Comparison of ENCODE assay signal across 29 mouse cellular contexts in genomic region chr4:132072156-132072555, GRCm38 (mm10). TPM values are rescaled to one million over a fixed set of nuclear protein-coding genes. Genes with fewer than 3 reads are reported as not detected.
DNase-seq lines count a peak whose midpoint lies in the region; ATAC-seq and TF ChIP-seq lines count a peak whose summit lies in the region.
"Had no signal": no experiment of that assay in that cellular context is flagged by ENCODE, and none has a peak within 500 bp of the region (broad histone marks: within the 10 kb centered on the region; RNA-seq: fewer than 3 reads in every experiment).

No protein-coding gene starts in this region.

- H3K4me2 ChIP-seq in heart, embryonic 11.5 days: peak overlapping the region; percentile 92
- peak overlapping the region; percentile 98 for H3K4me2 ChIP-seq in liver, embryonic 13.5 days
- no peak overlapping the region for H3K4me2 ChIP-seq in forebrain, postnatal 0 days (ENCODE audit: low read depth)
- H3K4me2 ChIP-seq: embryonic facial prominence, embryonic 12.5 days; forebrain, embryonic 13.5 days; hindbrain, embryonic 13.5 days; kidney, embryonic 15.5 days; limb, embryonic 15.5 days; neural tube, embryonic 13.5 days had no signal

- H3K4me1 ChIP-seq in heart, embryonic 11.5 days (ENCODE audit: control insufficient read depth, insufficient read depth, low read length): peaks cover 60% of the 10 kb centered on the region
- H3K4me1 ChIP-seq in kidney, adult 2 months (ENCODE audit: control insufficient read depth, insufficient read depth, low read length): peaks cover 50% of the 10 kb centered on the region
- H3K4me1 ChIP-seq in bone marrow, adult 2 months (ENCODE audit: control insufficient read depth, insufficient read depth, low read length): peaks cover 3% of the 10 kb centered on the region; the same call in 1 of the 2 replicates
- H3K4me1 ChIP-seq in liver, embryonic 13.5 days (replicated peaks): peaks cover 85% of the 10 kb centered on the region
- no peaks in the 10 kb centered on the region for H3K4me1 ChIP-seq in forebrain, postnatal 0 days (ENCODE audit: insufficient read depth)
- peaks cover 15% of the 10 kb centered on the region for H3K4me1 ChIP-seq in thymus, adult 2 months (replicated peaks; ENCODE audit: control insufficient read depth, insufficient read depth, low read length)

- 82% methylated on average over 3 of the region's 3 CpGs for WGBS in heart, embryonic 11.5 days (ENCODE audit: insufficient replicate concordance)
- 39% methylated on average over 3 of the region's 3 CpGs for WGBS in kidney, adult 2 months
- 83% methylated on average over 3 of the region's 3 CpGs for WGBS in bone marrow, adult 2 months
- WGBS in liver, embryonic 13.5 days (ENCODE audit: insufficient replicate concordance): 75% methylated on average over 3 of the region's 3 CpGs
- 82% methylated on average over 3 of the region's 3 CpGs for WGBS in forebrain, postnatal 0 days
- 95% methylated on average over 3 of the region's 3 CpGs for WGBS in thymus, adult 2 months

- 0 out of 2 replicates have a peak overlapping the region, but pooled peaks have one; percentile 24 for H3K9ac ChIP-seq in heart, embryonic 11.5 days (ENCODE audit: low read depth, low read length)
- H3K9ac ChIP-seq in liver, embryonic 13.5 days: peak overlapping the region; percentile 97
- no peak overlapping the region for H3K9ac ChIP-seq in forebrain, postnatal 0 days
- H3K9ac ChIP-seq: embryonic facial prominence, embryonic 12.5 days; forebrain, embryonic 13.5 days; kidney, embryonic 15.5 days; limb, embryonic 15.5 days; neural tube, embryonic 13.5 days had no signal

- H3K9me3 ChIP-seq in heart, embryonic 11.5 days (replicated peaks; ENCODE audit: control insufficient read depth, low read length): no peaks in the 10 kb centered on the region
- H3K9me3 ChIP-seq in liver, embryonic 13.5 days (replicated peaks): no peaks in the 10 kb centered on the region
- no peaks in the 10 kb centered on the region for H3K9me3 ChIP-seq in forebrain, postnatal 0 days (ENCODE audit: low read length)
- H3K9me3 ChIP-seq: embryonic facial prominence, embryonic 12.5 days; forebrain, embryonic 13.5 days; hindbrain, embryonic 13.5 days; kidney, embryonic 15.5 days; limb, embryonic 15.5 days; neural tube, embryonic 13.5 days had no signal

- no peak for TF ChIP-seq CTCF in kidney, adult 2 months (conservative IDR thresholded peaks at IDR 0.05; ENCODE audit: insufficient read depth, insufficient read length, low read depth, low read length)
- TF ChIP-seq CTCF in bone marrow, adult 2 months (IDR thresholded peaks at IDR 0.05; ENCODE audit: control insufficient read depth, insufficient read depth, low read length): no peak
- TF ChIP-seq CTCF in forebrain, postnatal 0 days (IDR thresholded peaks at IDR 0.05; ENCODE audit: low read depth): no peak
- no peak for TF ChIP-seq CTCF in thymus, adult 2 months (IDR thresholded peaks at IDR 0.05; ENCODE audit: borderline replicate concordance, control insufficient read depth, extremely low read depth, insufficient read depth, low read length, poor library complexity)

- H3K27ac ChIP-seq in heart, embryonic 11.5 days (ENCODE audit: low read depth, low read length): no peak overlapping the region
- H3K27ac ChIP-seq in kidney, adult 2 months (ENCODE audit: insufficient read depth, low read depth, low read length): peak overlapping the region; percentile 83
- H3K27ac ChIP-seq in bone marrow, adult 2 months (ENCODE audit: control insufficient read depth, insufficient read depth, low read depth, low read length, poor library complexity): no peak overlapping the region
- peak overlapping the region; percentile 96 for H3K27ac ChIP-seq in liver, embryonic 13.5 days
- H3K27ac ChIP-seq in forebrain, postnatal 0 days (ENCODE audit: low read depth, low read length): no peak overlapping the region
- H3K27ac ChIP-seq in thymus, adult 2 months (ENCODE audit: control insufficient read depth, insufficient read depth, low read length): no peak overlapping the region
- H3K27ac ChIP-seq: embryonic facial prominence, embryonic 12.5 days; forebrain, embryonic 13.5 days; hindbrain, embryonic 13.5 days; kidney, embryonic 15.5 days; limb, embryonic 15.5 days; neural tube, embryonic 13.5 days had no signal

- no peaks in the 10 kb centered on the region for H3K27me3 ChIP-seq in heart, embryonic 11.5 days (ENCODE audit: control insufficient read depth, insufficient read depth, low read length)
- H3K27me3 ChIP-seq in kidney, adult 2 months (replicated peaks; ENCODE audit: control insufficient read depth, insufficient read depth, low read length): no peaks in the 10 kb centered on the region
- H3K27me3 ChIP-seq in liver, embryonic 13.5 days: no peaks in the 10 kb centered on the region
- H3K27me3 ChIP-seq in forebrain, postnatal 0 days (ENCODE audit: insufficient read depth, low read length): peaks cover 26% of the 10 kb centered on the region
- H3K27me3 ChIP-seq in thymus, adult 2 months (ENCODE audit: control insufficient read depth, insufficient read depth, low read length): no peaks in the 10 kb centered on the region
- H3K27me3 ChIP-seq: CH12.LX; limb, embryonic 15.5 days had no signal

- peak overlapping the region; percentile 88; the same call in 1 of the 2 replicates for H3K4me3 ChIP-seq in heart, embryonic 11.5 days (ENCODE audit: low read depth, low read length)
- H3K4me3 ChIP-seq in kidney, adult 2 months (ENCODE audit: insufficient read depth, low read depth, low read length): no peak overlapping the region
- peak overlapping the region; percentile 38 for H3K4me3 ChIP-seq in bone marrow, adult 2 months (replicated peaks; ENCODE audit: control insufficient read depth, low read depth, low read length)
- H3K4me3 ChIP-seq in liver, embryonic 13.5 days (replicated peaks): peak overlapping the region; percentile 99
- no peak overlapping the region for H3K4me3 ChIP-seq in forebrain, postnatal 0 days (ENCODE audit: low read depth, low read length)
- no peak overlapping the region for H3K4me3 ChIP-seq in thymus, adult 2 months (ENCODE audit: control insufficient read depth, insufficient read depth, low read length)
- H3K4me3 ChIP-seq: embryonic facial prominence, embryonic 12.5 days; forebrain, embryonic 13.5 days; hindbrain, embryonic 13.5 days; kidney, embryonic 15.5 days; limb, embryonic 15.5 days; myocyte; neural tube, embryonic 13.5 days had no signal

- no peak for DNase-seq in heart, postnatal 4 days
- DNase-seq in kidney, adult 2 months: peak; percentile 68
- no peak for DNase-seq in kidney, postnatal 4 days
- no peak for DNase-seq in liver, embryonic 13.5 days
- DNase-seq in forebrain, postnatal 0 days: no peak
- no peak for DNase-seq in thymus, adult 2 months
- DNase-seq: B cell, adult 2 months; gastrocnemius, postnatal 10 days; left cerebral cortex, postnatal 4 days; retina, postnatal 1 day; right cerebral cortex, postnatal 25 days; spleen, adult 18-20 months; thymus, postnatal 14 days had no signal

- no peak for TF ChIP-seq POLR2A in kidney, adult 2 months (IDR thresholded peaks at IDR 0.05; ENCODE audit: low read depth, low read length)
- TF ChIP-seq POLR2A in bone marrow, adult 2 months (IDR thresholded peaks at IDR 0.05; ENCODE audit: borderline replicate concordance, control insufficient read depth, low read depth, low read length): no peak
- TF ChIP-seq POLR2A in thymus, adult 2 months (IDR thresholded peaks at IDR 0.05; ENCODE audit: control insufficient read depth, extremely low read depth, insufficient read depth, low read length, poor library complexity): no peak

- no peak for ATAC-seq in heart, embryonic 11.5 days (replicated peaks; ENCODE audit: insufficient number of reproducible peaks, low FRiP score, low TSS enrichment)
- no peak for ATAC-seq in liver, embryonic 13.5 days (ENCODE audit: low read depth)
- no peak for ATAC-seq in forebrain, postnatal 0 days
- ATAC-seq: forebrain, embryonic 13.5 days; inflammation-experienced regulatory T-cells, adult 6 months; lung, postnatal 0 days; midbrain, embryonic 16.5 days had no signal

- no peaks in the 10 kb centered on the region for H3K36me3 ChIP-seq in heart, embryonic 11.5 days (ENCODE audit: control insufficient read depth, insufficient read depth, low read length)
- H3K36me3 ChIP-seq in kidney, adult 2 months (ENCODE audit: control insufficient read depth, insufficient read depth, low read length): no peaks in the 10 kb centered on the region; the same call in 1 of the 2 replicates
- H3K36me3 ChIP-seq in liver, embryonic 13.5 days: peaks cover 61% of the 10 kb centered on the region
- no peaks in the 10 kb centered on the region for H3K36me3 ChIP-seq in forebrain, postnatal 0 days (ENCODE audit: insufficient read depth)
- H3K36me3 ChIP-seq in thymus, adult 2 months (ENCODE audit: control insufficient read depth, insufficient read depth, low read length): no peaks in the 10 kb centered on the region
- H3K36me3 ChIP-seq: embryonic facial prominence, embryonic 12.5 days; hindbrain, embryonic 13.5 days; kidney, embryonic 15.5 days; limb, embryonic 15.5 days; neural tube, embryonic 13.5 days had no signal

RNA-seq across cellular contexts. Expression of gene Gm10300, which starts 2.3 kb away (rescaled TPM):
- 0.10 and 0.20 TPM in 2 replicates for polyA plus RNA-seq in heart, embryonic 11.5 days (2014; fragmentation: Nextera tagmentation; extraction: Ambion mirVana)
- total RNA-seq in heart, postnatal 4 days (2021): under 1 TPM; 0.11 to 0.12 TPM
- 0.09 and 0.27 TPM in 2 replicates for polyA plus RNA-seq in kidney, adult 2 months (2012; rRNA removed)
- polyA plus RNA-seq in bone marrow, adult 2 months (2011; ENCODE audit: insufficient read depth, insufficient read length, low replicate concordance, missing spikeins): 0.65 and 0.70 TPM in 2 replicates
- 0.39 and 0.63 TPM in 2 replicates for polyA plus RNA-seq in liver, embryonic 13.5 days (2015; fragmentation: Nextera tagmentation; extraction: Ambion mirVana)
- total RNA-seq in forebrain, postnatal 0 days (2014; rRNA removed): 0.14 TPM in 1 of 2 replicates, not detected in the other
- not detected in 2 replicates for polyA plus RNA-seq in forebrain, postnatal 0 days (2015; fragmentation: Nextera tagmentation; extraction: Ambion mirVana)
- polyA plus RNA-seq in thymus, adult 2 months (2012; rRNA removed): 0.07 and 0.10 TPM in 2 replicates
- total RNA-seq: layer of hippocampus, adult 18-20 months; layer of hippocampus, postnatal 14 days; left cerebral cortex, postnatal 4 days had no signal
- polyA plus RNA-seq: embryonic facial prominence, embryonic 12.5 days; forebrain, embryonic 13.5 days; frontal cortex, adult 2 months; hindbrain, embryonic 13.5 days; inflammation-experienced regulatory T-cells, adult 6 months; midbrain, embryonic 16.5 days had no signal

RNA-seq across cellular contexts. Expression of gene Epb41, which starts 3.0 kb away (rescaled TPM):
- polyA plus RNA-seq in heart, embryonic 11.5 days (2014; fragmentation: Nextera tagmentation; extraction: Ambion mirVana): 67.5 and 73.2 TPM in 2 replicates
- total RNA-seq in heart, postnatal 4 days (2021): 100 to 1,000 TPM in 1 of 2 experiments, 10 to 100 TPM in 1; 88.1 to 142 TPM
- 69.8 and 73.8 TPM in 2 replicates for polyA plus RNA-seq in kidney, adult 2 months (2012; rRNA removed)
- polyA plus RNA-seq in bone marrow, adult 2 months (2011; ENCODE audit: insufficient read depth, insufficient read length, low replicate concordance, missing spikeins): 298 and 306 TPM in 2 replicates
- polyA plus RNA-seq in liver, embryonic 13.5 days (2015; fragmentation: Nextera tagmentation; extraction: Ambion mirVana): 147 and 193 TPM in 2 replicates
- total RNA-seq in forebrain, postnatal 0 days (2014; rRNA removed): 65.0 and 68.3 TPM in 2 replicates
- polyA plus RNA-seq in forebrain, postnatal 0 days (2015; fragmentation: Nextera tagmentation; extraction: Ambion mirVana): 32.4 and 36.5 TPM in 2 replicates
- polyA plus RNA-seq in thymus, adult 2 months (2012; rRNA removed): 103 and 119 TPM in 2 replicates

Comparison
In these comparisons a context has a peak if more than half of its experiments do, and no peak if none do; other contexts are left out.
1. H3K27ac ChIP-seq: peak in kidney, adult 2 months (single experiment) and liver, embryonic 13.5 days (single experiment); none in heart, embryonic 11.5 days (single experiment), bone marrow, adult 2 months (single experiment), forebrain, postnatal 0 days (single experiment) and thymus, adult 2 months (single experiment).
2. H3K4me3 ChIP-seq: peak in heart, embryonic 11.5 days (single experiment), bone marrow, adult 2 months (single experiment) and liver, embryonic 13.5 days (single experiment); none in kidney, adult 2 months (single experiment), forebrain, postnatal 0 days (single experiment) and thymus, adult 2 months (single experiment).